Mouse (Mus musculus) layer of hippocampus, postnatal 10 days (tissue): Measurements from ENCODE around the gene Dnaic1. TPM values are rescaled to one million over a fixed set of nuclear protein-coding genes. Genes with fewer than 3 reads are reported as not detected.
"Not testable (repeated sequence)": the region's sequence is repeated elsewhere in the genome, so short reads cannot be mapped to it uniquely, and the experiment has no call there.

Experiments
- DNase-seq, 2 experiments: peaks; one replicate each; pipeline ENCODE4 v3.0.0; 2021; ENCODE audit warnings: low spot score in 2 of 2
- total RNA-seq, 2 experiments: library from RNA; stranded (reverse); gene quantifications; 2 replicates each; pipeline ENCODE4 v1.2.3; 2021

The Dnaic1 gene
- total RNA-seq, 2 experiments from 2014 or later, result 5.4 to 8.3 TPM

DNA sequence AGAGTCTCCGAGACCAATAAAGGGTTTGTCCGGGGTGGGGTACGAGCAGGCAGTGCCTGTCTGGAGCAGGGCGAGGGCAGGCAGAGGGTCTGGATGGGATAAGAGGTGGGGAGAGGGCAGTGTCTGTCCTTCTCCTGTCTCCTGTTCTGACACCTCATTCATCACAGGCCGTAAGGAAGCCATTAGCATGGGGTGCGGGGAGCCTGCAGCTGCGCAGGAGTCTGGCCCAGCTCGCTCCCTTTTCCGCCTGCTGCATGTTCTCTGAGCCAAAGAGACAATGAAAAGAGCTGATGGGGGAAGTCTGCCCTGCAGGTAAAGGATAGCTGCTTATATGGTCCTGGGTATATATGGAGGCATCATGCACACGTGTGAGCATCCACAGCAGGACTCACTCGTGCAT is 93.1 kb downstream of the Dnaic1 start:
- no peak for DNase-seq

DNA sequence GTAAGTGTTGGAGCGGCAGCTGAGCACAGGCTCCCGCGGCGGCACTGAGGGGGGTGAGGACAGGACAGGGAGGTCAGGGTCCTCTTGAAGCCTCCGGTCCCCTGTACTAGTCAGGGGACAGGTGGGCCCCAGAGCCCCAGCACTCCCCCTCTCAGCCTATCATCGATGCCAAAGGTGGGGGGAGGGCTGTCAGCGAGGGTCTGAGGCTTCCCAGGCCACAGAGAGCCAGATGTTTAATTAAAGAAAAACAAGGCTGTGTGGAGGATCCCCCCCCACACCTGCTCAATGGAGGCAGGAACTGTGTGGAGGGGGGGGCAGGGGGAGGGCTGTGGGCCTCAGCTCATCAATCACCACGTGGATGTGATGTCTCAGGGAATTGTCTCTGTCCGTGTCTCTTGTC is 94.0 kb downstream of the Dnaic1 start:
- no peak for DNase-seq

DNA sequence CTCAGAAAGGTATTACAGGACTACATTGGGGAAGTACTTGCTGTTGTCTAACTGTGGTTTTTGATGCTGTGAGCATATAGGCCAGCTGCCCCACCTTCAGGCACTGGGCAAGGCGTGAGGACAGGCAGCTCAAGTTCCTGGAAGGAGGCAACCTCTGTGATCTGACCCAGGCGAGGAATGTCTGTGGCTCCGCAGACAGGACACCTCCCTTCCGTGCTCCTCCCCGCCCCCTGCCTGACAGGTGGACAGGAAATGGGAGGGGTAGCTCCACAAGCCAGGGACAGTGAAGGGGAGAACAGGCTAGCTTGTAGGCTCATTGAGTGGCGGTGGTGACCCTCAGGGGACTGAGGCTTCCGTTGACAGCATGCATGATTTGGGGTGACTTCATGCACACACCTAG is 95.0 kb downstream of the Dnaic1 start:
- no peak for DNase-seq

DNA sequence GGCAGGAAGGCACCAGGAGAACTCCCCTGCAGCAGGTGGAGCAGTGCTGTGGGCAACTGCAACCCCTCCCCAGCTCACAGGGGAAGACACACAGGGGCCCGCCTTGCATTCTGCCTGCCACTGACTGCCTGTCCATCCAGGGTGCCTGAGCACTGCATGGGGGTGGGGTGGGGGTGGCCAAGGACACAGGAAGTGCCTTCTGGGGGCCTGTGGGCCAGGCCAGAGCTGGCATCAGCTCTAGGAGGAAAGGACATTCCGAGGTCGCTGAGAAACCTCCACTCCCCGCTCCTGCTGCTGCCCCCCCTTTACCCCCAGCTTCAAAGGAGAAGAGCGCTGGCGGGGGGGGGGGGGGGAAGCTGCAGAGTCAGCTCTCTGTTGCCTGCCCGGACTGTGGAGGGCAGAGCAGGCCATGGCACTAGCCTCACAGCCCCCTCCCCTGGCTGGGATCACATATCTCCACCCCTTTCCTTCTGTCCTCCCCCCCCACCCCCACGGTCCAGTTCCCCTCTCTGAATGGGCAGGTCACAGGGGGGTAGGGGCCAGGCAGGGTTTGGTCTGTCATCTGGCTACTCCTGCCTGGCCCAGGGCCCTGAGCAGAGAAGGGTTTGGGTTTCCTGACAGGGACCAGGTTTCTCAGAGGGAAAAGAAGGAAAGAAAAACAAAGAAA is 95.6 kb downstream of the Dnaic1 start:
- DNase-seq, result no peak

DNA sequence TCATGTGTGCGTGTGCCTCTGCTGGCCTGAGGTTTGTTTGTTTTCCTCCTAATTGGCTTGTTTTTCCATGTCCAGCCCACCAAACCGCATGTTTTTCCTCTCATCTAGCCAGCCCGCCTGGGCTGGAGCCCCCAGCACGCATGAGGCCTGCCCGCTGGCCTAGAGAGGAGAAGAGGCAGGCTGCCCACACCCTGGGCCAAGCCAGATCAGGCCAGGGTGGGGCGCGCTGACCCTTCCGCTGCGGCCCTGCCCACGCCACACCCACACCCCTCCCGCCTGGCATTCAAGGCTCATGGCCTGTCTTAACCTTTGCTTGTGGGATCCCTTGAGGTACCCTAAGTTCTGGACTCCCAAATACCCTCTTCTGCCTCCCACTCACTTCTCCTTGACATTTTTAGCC is 97.1 kb downstream of the Dnaic1 start:
- no peak for DNase-seq

DNA sequence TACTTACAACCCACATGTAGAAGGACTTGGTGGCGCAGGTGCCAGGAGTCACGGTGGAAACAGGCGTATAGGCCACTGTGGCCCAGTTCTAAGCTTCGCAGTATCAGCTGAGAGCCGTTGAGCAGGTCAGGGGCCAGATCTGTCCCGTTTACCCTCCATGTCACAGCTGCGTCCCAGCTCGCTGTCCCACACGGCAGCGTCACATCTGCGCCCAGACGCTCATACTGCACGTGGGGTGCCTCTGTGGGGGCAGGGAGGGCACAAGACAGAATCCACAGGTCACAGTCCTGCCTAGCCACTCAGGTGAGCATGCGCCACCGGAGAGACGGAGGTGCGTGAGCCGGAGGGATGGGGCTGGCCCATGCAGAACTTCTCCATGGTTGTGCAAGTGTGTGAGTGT is 101.3 kb downstream of the Dnaic1 start:
- DNase-seq, result no peak

DNA sequence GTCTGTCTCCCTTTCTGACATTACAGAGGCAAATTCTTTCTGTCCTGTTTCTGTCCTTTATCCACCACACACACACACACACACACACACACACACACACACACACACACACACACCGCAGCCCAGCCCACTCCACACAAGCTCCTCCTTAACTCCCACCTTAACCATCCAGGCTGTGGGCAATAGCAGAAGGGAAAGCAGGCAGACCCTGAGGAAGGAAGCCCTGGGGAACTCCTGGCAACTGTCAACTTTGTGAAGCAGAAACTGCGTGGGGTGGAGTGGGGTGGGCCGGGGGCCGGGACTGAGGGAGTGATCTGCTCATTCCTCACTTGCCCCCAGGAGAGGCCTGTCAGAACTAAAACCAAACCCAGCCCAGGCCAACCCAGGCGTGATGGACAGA is 101.9 kb downstream of the Dnaic1 start:
- DNase-seq, result no peak

DNA sequence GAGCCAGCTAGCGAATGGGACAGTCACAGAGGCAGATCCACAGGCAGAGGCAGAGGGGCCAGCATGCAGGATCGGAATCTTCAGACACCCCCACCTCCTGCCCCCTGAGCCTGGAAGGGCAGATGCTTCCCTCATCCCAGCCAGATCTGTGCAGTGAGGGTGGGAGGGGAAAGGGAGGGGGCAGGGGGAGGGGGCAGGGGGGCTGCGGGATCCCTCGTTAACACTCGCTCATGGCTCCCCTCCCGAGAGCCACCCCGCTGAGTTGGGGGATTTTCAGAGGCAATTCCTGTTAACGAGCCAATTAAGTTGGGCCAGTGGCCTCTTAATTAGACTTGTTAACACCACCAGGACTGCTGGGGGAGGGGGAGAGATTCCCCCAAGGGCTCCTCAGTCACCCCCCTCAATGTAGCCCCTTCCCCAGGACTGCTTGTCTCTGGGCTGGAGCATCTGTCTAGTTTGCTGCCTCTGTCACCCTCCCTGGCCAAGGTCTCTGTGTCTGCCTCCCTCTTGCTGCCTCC is 102.4 kb downstream of the Dnaic1 start:
- no peak for DNase-seq

DNA sequence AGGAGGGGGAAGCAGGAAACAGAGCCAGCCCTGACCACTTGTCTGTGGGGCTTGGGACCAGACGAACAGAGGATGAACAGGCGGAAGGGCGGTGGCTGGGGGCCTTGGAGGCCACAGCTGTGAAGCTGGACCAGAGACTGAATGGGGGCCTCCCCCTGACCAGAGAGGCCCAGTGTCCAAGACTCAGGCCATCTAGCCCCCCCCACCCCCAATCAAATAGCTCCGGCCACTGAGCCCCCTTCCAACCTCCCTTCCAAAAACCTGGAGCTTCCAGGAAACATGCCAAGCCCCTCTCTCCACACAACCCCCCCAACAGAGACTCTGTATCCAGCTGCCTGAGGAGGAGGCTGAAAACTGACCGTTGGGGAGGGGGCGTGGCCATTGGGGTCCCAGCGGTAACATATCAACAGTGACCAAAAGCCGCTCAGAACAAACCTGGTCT is 103.0 kb downstream of the Dnaic1 start:
- DNase-seq, result no peak

DNA sequence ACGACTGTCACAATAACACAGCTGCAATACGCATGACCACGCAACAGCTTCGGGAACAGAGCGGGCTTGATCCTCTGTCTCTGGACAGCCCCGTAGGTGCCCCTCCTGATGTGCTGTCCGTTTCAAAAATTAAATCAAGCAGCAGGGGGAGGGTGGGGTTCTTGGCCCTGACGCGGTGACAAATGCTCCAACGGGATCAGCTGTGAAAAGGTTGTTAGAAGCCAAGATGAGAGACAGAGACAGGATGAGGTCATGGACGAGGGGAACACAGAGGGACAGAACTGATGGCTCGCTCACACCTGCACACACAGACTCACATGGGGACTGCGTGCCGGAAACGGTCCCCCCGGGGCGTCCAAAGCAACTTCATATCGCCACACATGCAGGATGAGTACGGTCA is 103.6 kb downstream of the Dnaic1 start:
- DNase-seq, result no peak

DNA sequence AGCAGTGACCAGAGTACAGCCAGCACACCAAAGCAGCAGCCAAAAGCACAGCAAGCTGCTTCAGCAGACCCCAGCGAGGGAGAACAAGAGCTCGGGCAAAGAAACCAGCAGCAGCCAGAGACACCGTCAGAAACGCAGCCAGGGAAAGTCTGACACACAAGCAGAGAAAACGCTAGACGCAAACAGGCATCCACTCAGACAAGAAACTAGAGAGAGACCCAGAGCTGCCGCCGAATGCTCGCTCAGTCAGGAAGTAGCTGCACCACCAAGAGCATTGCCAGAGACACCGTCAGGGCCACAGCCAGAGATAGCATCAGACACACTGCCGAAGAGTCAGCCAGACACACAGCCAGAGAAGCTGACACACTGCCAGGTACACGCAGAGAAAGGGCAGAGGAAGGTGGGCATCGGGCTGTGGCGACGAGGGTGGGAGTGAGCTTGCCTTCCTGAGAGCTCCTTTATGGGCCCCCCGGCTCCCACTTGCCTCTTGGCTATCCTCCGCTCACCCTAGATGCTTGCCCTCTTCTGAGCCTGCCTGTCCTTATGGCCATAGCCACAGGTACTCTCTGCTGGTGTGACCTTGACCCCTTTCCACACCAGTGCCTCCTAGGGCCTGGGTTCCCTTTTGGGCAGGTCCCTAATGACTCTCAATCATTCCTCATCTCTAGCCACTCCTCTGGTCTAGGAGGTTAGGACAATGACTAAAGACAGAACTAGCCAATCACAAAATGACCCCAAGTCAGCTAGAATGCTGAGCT is 106.9 kb downstream of the Dnaic1 start:
- peak; percentile 22 to 43 for DNase-seq

DNA sequence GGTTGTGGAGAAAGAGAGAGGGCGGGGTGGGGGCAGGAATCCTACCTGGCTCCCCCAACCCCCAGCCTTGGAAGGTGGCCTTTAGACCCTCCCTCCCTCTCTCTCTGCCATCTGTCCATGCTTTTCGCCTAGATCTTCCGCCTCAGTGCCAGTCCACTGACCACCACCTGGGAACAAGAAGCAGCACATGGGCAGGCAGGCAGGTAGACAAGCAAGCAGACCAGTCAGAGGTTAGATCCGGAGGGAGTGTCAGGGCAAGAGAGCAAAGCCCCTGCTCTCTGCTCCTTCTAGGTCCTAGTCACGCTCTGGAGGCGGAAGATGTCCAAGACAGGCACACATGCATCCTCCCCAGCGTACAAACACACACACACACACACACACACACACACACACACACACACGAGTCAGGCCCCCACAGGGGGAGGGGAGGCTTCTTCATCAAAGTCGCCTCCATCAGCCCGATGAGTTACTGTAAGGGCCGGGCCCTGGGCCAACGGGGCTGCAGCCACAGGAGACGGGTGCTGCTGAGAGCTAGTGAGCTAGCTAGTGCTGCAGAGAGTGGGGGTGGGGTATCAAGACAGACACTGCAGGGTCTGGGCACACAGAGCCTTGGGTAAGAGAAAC is 107.5 kb downstream of the Dnaic1 start:
- DNase-seq, result peak; percentile 33 to 49

DNA sequence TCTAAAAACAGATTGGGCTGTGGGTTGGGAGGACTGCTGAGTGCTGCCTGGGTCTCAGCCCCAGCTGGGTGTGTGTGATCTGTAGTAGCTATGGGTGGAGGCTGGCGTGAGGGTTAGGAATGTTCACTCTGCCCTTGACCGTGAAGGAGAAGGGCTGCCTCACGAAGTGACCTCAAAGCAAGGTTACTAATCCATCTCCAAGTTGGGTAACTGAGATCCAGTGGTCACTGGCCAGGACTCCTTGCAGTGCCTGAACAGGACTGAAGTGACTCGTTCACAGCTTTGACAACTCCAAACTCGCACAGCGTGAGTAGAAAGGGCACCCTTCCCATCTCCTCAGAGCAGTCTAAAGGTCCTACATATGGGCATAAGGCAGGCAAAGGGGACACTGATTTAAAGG is 109.3 kb downstream of the Dnaic1 start:
- no peak for DNase-seq

DNA sequence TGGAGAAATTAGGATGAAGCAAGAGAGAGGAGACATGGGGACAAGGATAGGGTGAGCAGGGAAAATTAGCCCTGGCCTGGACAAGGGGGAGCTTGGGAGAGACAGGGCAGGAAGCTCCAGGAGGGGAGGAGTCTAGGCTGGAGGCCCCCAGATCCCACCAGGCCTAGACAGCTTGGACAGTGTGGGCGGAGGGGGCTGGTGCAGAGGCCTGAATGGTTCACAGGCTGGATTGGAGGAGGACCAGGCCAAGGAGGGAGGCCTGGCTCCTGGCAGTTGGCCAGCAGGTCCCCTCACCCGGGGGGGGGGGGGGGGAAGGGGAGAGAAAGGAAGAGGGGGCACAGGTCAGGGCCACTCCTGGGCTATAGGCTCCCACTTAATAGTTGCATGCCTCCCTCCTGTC is 109.7 kb downstream of the Dnaic1 start:
- no peak for DNase-seq

DNA sequence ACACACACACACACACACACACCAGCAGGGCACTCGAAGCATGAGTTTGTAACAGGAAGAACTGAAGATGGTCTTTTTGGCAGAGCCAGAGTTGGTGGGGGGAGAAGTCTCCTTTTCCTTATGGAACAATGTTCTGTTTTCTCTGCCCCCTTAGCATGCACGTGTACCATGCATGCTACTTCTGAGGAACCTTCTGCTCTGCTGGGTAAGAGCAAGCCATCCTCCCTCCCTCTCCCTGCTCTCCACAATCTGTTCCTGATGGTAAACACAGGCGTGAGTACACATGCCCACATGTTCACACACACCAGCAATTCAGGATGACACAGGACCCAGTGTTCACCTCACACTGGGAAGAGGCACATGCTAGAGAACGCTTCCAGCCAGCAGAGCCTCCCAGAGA is 111.6 kb downstream of the Dnaic1 start:
- peak in 1 of 2 experiments; percentile 44 for DNase-seq

DNA sequence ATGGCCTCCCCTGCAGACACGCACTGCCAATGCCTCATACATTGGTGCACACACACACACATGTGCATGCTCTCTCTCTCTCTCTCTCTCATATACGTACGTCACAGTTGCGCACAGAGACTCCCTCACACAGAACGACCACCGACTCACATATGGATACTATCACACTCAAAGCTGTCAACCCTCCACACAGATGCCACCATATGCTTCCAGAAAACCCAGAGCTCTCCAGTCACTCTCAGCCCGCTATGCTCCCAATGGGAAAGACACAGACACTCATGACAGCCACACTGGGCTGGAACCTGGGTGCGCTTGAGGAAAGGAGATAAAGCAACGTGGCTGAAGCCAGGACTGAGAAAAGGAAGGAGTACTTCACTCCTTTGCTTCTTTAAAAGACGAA is 112.4 kb downstream of the Dnaic1 start:
- DNase-seq, result peak in 1 of 2 experiments; percentile 28

DNA sequence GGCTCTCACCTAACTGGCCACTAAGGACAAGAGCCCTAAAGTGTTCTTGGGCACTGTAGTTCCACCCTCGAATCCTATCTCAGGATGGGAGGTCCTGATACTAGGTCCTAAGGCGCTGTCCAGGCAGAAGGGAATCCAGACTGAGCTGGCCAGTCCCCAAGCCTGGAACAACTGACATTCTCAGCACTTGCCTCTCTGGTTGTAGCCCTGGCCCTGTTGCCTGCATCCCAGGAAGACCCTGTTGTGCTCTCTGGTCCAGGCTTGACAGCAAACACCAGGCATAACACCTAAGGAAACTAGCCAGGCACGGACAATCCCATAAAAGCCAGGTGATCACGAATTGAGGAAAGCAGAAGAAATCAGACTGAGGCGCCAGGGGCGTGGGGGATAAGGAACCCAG is 113.2 kb downstream of the Dnaic1 start:
- no peak for DNase-seq

DNA sequence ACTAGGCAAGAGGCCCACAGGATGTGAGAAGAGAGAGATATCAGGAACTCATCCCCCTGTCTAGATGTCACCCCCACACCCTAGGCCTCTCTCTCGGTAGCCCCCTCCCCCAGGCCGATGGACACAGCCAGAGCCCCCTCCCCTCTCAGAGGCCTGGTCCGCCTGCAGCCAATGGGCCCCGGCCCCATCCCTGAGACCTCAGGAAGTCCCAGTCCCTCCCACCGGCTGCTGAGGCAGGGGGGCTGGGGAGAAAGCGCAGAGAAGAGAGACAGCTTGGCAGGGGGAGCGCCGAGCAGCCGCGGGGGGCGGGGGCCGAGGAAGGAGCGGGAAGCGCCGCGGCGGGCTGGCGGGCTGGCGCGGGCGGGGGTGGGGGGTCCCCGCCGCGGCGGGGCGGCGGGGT is 113.7 kb downstream of the Dnaic1 start:
- not testable (repeated sequence) for DNase-seq

DNA sequence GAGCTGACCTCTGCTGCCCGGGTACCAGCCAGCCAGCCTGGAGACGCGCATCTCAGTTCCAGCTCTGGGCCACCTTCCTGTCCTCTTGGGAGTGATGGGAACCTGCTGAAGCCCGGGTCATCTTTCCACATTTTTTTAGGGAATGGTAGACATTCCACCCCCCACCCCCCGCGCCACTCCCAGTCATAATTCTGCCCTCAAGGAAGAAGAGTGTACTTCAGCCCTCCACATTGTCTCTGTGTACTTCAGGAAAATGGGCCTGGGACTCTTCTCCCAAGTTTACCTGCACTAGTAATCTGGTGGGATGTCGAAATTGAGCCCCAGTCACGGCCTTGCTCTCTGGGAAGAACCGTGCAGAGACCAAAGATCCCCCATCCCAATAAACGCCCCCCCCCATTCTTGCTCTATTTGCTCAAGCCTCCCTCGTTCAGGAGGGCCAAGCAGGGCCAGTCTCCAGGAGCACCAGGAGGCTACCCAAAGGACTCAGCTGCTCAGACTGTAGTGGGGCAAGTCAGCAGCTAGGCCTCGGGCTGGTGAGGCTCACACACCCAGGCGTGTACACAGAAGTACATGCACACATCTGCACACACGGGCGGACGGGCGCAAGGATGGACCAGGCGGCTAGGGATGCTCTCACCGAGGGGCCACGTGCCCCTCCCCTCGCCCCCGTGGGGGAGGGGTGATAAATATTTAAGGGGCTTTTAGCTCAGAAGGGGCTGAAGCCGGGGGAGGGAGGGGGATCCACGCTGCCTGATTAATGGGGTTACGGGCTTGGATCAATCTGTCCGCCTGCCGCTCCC is 114.8 kb downstream of the Dnaic1 start:
- not testable (repeated sequence) for DNase-seq

DNA sequence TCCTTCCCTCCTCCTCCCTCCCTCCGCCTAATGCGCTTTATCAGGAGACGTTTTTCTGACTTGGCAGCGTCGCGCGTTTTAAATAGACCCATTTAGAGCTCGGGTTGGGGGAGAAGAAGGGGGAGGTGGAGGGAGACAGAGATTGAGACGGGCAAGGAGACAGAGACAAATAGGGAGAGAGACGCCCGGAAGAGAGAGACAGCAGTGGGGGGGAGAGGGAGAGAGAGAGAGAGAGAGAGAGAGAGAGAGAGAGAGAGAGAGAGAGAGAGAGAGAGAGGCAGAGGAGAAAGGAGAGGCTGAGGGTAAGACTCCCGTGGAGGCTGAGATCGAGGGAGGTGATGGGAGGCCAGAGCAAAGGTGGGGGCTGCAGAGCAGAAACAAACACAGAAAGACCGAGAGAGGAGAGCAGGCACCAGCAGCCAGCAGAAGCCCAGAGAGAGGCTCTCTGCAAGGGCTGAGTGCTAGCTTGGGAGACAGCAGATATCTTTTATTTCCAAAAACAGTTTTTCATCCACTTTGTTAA is 115.4 kb downstream of the Dnaic1 start:
- not testable (repeated sequence) for DNase-seq

DNA sequence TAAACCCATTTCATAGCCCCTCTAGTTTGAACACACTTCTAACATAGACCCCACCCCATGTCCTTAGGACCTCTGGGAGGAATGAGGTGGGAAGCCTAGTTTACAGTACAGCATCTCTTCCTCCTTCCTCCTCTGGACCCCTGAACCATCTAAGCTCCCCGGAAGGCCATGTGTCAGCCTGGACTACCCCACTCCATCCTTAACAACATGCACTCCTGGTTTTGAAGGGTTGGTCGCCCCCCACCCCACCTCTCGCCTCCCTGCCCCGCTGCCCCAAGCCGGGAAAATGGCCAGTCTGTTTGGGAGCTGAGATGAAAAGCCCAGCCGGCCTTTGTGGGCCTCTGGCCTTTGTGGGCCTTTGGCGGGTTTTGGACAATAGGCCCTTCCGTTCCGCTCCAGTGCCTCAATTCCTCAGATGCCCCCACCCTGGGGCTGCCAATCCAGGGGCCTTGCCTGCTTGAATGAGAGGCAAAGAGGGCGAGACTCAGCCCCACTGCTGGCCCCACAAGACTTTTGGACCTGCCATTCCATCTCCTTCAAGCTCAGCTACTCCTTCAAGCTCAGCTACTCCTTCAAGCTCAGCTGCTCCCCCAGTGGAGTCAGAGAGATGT is 116.4 kb downstream of the Dnaic1 start:
- peak in 1 of 2 experiments; percentile 40 for DNase-seq
